Mouse (Mus musculus): ENCODE results near the gene As3mt. TPM values are rescaled to one million over a fixed set of nuclear protein-coding genes. Genes with fewer than 3 reads are reported as not detected.
A peak's percentile ranks its signal among the peaks of the same experiment; 100 is the strongest.

The As3mt gene
- polyA plus RNA-seq, 1 experiment: 2.9 TPM

GRCm38 (mm10) chr19:46760375-46761160, 53.3 kb downstream of the As3mt start:
- H3K4me1 ChIP-seq (ENCODE audit: control insufficient read depth, insufficient read depth, low read length): peaks cover 2% of the 10 kb centered on the region
- no peaks in the 10 kb centered on the region for H3K36me3 ChIP-seq (ENCODE audit: control insufficient read depth, insufficient read depth, low read length, poor library complexity, severe bottlenecking)
- no peaks in the 10 kb centered on the region for H3K27me3 ChIP-seq (ENCODE audit: control insufficient read depth, insufficient read depth, low read length, poor library complexity, severe bottlenecking)
- H3K9ac ChIP-seq (ENCODE audit: low read depth, poor library complexity, severe bottlenecking): no peak overlapping the region
- TF ChIP-seq CTCF (IDR thresholded peaks at IDR 0.05; ENCODE audit: low read depth, low read length) (peak; percentile 90), POLR2A (IDR thresholded peaks at IDR 0.05; ENCODE audit: insufficient read depth, low read length) (no peak), EP300 (IDR thresholded peaks at IDR 0.05; ENCODE audit: insufficient read depth, low read depth, low read length) (peak; percentile 41; the same call in 1 of the 2 replicates)
- H3K9me3 ChIP-seq (replicated peaks; ENCODE audit: control insufficient read depth, insufficient read depth, low read length, poor library complexity, severe bottlenecking): no peaks in the 10 kb centered on the region
- H3K27ac ChIP-seq (ENCODE audit: insufficient read depth, low read length): no peak overlapping the region
- H3K4me3 ChIP-seq (ENCODE audit: low read depth, low read length): peak overlapping the region; percentile 56

GRCm38 (mm10) chr19:46761247-46761946, 54.1 kb downstream of the As3mt start, which contains the start of gene Cnnm2:
Gene Cnnm2 (plus strand): TSS chr19:46761596.
- Histone ChIP-seq H3K4me1 (ENCODE audit: control insufficient read depth, insufficient read depth, low read length) (peaks cover 2% of the 10 kb centered on the region), H3K27me3 (ENCODE audit: control insufficient read depth, insufficient read depth, low read length, poor library complexity, severe bottlenecking) (no peaks in the 10 kb centered on the region), H3K9me3 (replicated peaks; ENCODE audit: control insufficient read depth, insufficient read depth, low read length, poor library complexity, severe bottlenecking) (no peaks in the 10 kb centered on the region), H3K9ac (ENCODE audit: low read depth, poor library complexity, severe bottlenecking) (peak within 1 kb of the TSS; percentile 75), H3K27ac (ENCODE audit: insufficient read depth, low read length) (peak within 1 kb of the TSS; percentile 18; the same call in 1 of the 2 replicates), H3K36me3 (ENCODE audit: control insufficient read depth, insufficient read depth, low read length, poor library complexity, severe bottlenecking) (no peaks in the 10 kb centered on the region), H3K4me3 (ENCODE audit: low read depth, low read length) (peak within 1 kb of the TSS; percentile 75)
- TF ChIP-seq CTCF (IDR thresholded peaks at IDR 0.05; ENCODE audit: low read depth, low read length): no peak
- peak; percentile 39; the same call in 1 of the 2 replicates for TF ChIP-seq EP300 (IDR thresholded peaks at IDR 0.05; ENCODE audit: insufficient read depth, low read depth, low read length)
- peak; percentile 64 for TF ChIP-seq POLR2A (IDR thresholded peaks at IDR 0.05; ENCODE audit: insufficient read depth, low read length)

GRCm38 (mm10) chr19:46761971-46762290, 54.7 kb downstream of the As3mt start:
- TF ChIP-seq POLR2A (IDR thresholded peaks at IDR 0.05; ENCODE audit: insufficient read depth, low read length) (no peak), CTCF (IDR thresholded peaks at IDR 0.05; ENCODE audit: low read depth, low read length) (no peak), EP300 (IDR thresholded peaks at IDR 0.05; ENCODE audit: insufficient read depth, low read depth, low read length) (no peak)
- Histone ChIP-seq H3K9ac (ENCODE audit: low read depth, poor library complexity, severe bottlenecking) (peak overlapping the region; percentile 75), H3K36me3 (ENCODE audit: control insufficient read depth, insufficient read depth, low read length, poor library complexity, severe bottlenecking) (no peaks in the 10 kb centered on the region), H3K4me1 (ENCODE audit: control insufficient read depth, insufficient read depth, low read length) (peaks cover 2% of the 10 kb centered on the region), H3K27me3 (ENCODE audit: control insufficient read depth, insufficient read depth, low read length, poor library complexity, severe bottlenecking) (no peaks in the 10 kb centered on the region), H3K4me3 (ENCODE audit: low read depth, low read length) (peak overlapping the region; percentile 75), H3K9me3 (replicated peaks; ENCODE audit: control insufficient read depth, insufficient read depth, low read length, poor library complexity, severe bottlenecking) (no peaks in the 10 kb centered on the region), H3K27ac (ENCODE audit: insufficient read depth, low read length) (no peak overlapping the region)

GRCm38 (mm10) chr19:46762291-46762991, 55.2 kb downstream of the As3mt start:
- peak overlapping the region; percentile 75 for H3K9ac ChIP-seq (ENCODE audit: low read depth, poor library complexity, severe bottlenecking)
- no peak overlapping the region for H3K27ac ChIP-seq (ENCODE audit: insufficient read depth, low read length)
- H3K27me3 ChIP-seq (ENCODE audit: control insufficient read depth, insufficient read depth, low read length, poor library complexity, severe bottlenecking): no peaks in the 10 kb centered on the region
- H3K36me3 ChIP-seq (ENCODE audit: control insufficient read depth, insufficient read depth, low read length, poor library complexity, severe bottlenecking): no peaks in the 10 kb centered on the region
- TF ChIP-seq CTCF (IDR thresholded peaks at IDR 0.05; ENCODE audit: low read depth, low read length) (no peak), POLR2A (IDR thresholded peaks at IDR 0.05; ENCODE audit: insufficient read depth, low read length) (no peak), EP300 (IDR thresholded peaks at IDR 0.05; ENCODE audit: insufficient read depth, low read depth, low read length) (no peak)
- peak overlapping the region; percentile 75 for H3K4me3 ChIP-seq (ENCODE audit: low read depth, low read length)
- peaks cover 2% of the 10 kb centered on the region for H3K4me1 ChIP-seq (ENCODE audit: control insufficient read depth, insufficient read depth, low read length)
- H3K9me3 ChIP-seq (replicated peaks; ENCODE audit: control insufficient read depth, insufficient read depth, low read length, poor library complexity, severe bottlenecking): no peaks in the 10 kb centered on the region

GRCm38 (mm10) chr19:46762992-46763342, 55.7 kb downstream of the As3mt start:
- H3K27me3 ChIP-seq (ENCODE audit: control insufficient read depth, insufficient read depth, low read length, poor library complexity, severe bottlenecking): no peaks in the 10 kb centered on the region
- H3K9me3 ChIP-seq (replicated peaks; ENCODE audit: control insufficient read depth, insufficient read depth, low read length, poor library complexity, severe bottlenecking): no peaks in the 10 kb centered on the region
- peak overlapping the region; percentile 75 for H3K4me3 ChIP-seq (ENCODE audit: low read depth, low read length)
- H3K27ac ChIP-seq (ENCODE audit: insufficient read depth, low read length): no peak overlapping the region
- TF ChIP-seq CTCF (IDR thresholded peaks at IDR 0.05; ENCODE audit: low read depth, low read length) (no peak), POLR2A (IDR thresholded peaks at IDR 0.05; ENCODE audit: insufficient read depth, low read length) (no peak), EP300 (IDR thresholded peaks at IDR 0.05; ENCODE audit: insufficient read depth, low read depth, low read length) (no peak)
- peak overlapping the region; percentile 75 for H3K9ac ChIP-seq (ENCODE audit: low read depth, poor library complexity, severe bottlenecking)
- H3K36me3 ChIP-seq (ENCODE audit: control insufficient read depth, insufficient read depth, low read length, poor library complexity, severe bottlenecking): no peaks in the 10 kb centered on the region
- H3K4me1 ChIP-seq (ENCODE audit: control insufficient read depth, insufficient read depth, low read length): peaks cover 2% of the 10 kb centered on the region
